11 mouse cellular contexts compared by ENCODE assay signal in the genomic region with DNA sequence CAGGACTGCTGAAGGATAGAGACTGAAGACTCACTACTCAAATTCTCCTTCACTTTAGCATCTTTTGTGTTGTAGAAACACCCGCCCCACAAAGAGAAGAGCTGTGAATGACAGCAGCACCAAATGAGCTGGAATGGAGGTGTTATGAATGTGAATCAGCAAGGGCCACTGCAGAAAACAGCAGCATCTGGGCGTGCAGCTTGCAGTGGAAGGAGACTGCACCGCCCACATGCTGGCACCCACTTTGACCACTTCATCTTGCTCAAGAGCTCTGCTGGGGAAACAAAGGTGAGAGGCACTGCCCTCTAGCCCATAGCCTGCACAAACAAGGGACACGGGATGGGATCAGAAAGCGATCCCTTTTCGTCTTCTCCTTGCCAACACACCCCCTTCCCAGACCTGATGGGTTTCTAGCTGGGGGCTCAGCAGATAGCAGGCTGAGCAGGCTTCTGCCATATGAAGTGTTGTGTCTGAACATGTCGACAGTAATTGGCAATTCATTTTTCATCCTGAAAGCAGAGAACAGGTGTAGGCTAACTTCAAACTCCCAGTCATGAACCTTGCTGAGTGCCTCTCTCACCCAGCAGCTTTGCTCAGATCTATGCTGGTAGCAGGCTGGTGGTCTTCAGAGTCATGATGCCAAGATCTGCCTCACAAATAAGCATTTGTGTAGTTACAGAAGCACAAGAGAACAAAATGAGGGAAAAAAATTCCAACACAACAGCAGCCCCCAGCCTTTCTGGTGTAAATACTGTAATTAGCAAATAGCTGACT.
DNase-seq lines count a peak whose midpoint lies in the region; ATAC-seq lines count a peak whose summit lies in the region.
"Had no signal": no experiment of that assay in that cellular context is flagged by ENCODE, and none has a peak within 500 bp of the region (broad histone marks: within the 10 kb centered on the region; RNA-seq: fewer than 3 reads in every experiment).

No protein-coding gene starts in this region.

- H3K9ac ChIP-seq in embryonic facial prominence, embryonic 12.5 days = no peak overlapping the region
- H3K9ac ChIP-seq in hindbrain, embryonic 15.5 days = no peak overlapping the region
- H3K9ac ChIP-seq in midbrain, embryonic 14.5 days (replicated peaks; ENCODE audit: low read length) = no peak overlapping the region
- no peak overlapping the region for H3K9ac ChIP-seq in kidney, embryonic 15.5 days
- H3K9ac ChIP-seq: lung, embryonic 15.5 days; stomach, embryonic 15.5 days had no signal

- H3K4me3 ChIP-seq in embryonic facial prominence, embryonic 12.5 days = no peak overlapping the region
- H3K4me3 ChIP-seq in embryonic facial prominence, embryonic 10.5 days = no peak overlapping the region
- no peak overlapping the region for H3K4me3 ChIP-seq in hindbrain, embryonic 15.5 days
- no peak overlapping the region for H3K4me3 ChIP-seq in midbrain, embryonic 14.5 days (replicated peaks; ENCODE audit: low read depth, low read length)
- H3K4me3 ChIP-seq in kidney, embryonic 15.5 days (replicated peaks) = no peak overlapping the region
- H3K4me3 ChIP-seq: lung, embryonic 15.5 days; stomach, embryonic 15.5 days had no signal

- H3K9me3 ChIP-seq in embryonic facial prominence, embryonic 12.5 days = no peaks in the 10 kb centered on the region
- H3K9me3 ChIP-seq in embryonic facial prominence, embryonic 10.5 days = peaks cover 4% of the 10 kb centered on the region; the same call in 1 of the 2 replicates
- no peaks in the 10 kb centered on the region for H3K9me3 ChIP-seq in hindbrain, embryonic 15.5 days
- H3K9me3 ChIP-seq in midbrain, embryonic 14.5 days (ENCODE audit: control insufficient read depth, low read length) = no peaks in the 10 kb centered on the region
- 0 out of 2 replicates have a peak, but pooled peaks cover 3% of the 10 kb centered on the region for H3K9me3 ChIP-seq in kidney, embryonic 15.5 days (replicated peaks)
- H3K9me3 ChIP-seq: lung, embryonic 15.5 days; stomach, embryonic 15.5 days had no signal

- no peak for ATAC-seq in embryonic facial prominence, embryonic 12.5 days (ENCODE audit: insufficient number of reproducible peaks, insufficient read depth, low FRiP score, low TSS enrichment)
- no peak for ATAC-seq in hindbrain, embryonic 15.5 days (ENCODE audit: low FRiP score, low read depth)
- no peak for ATAC-seq in midbrain, embryonic 14.5 days (ENCODE audit: low FRiP score, low TSS enrichment)
- no peak for ATAC-seq in kidney, embryonic 15.5 days (replicated peaks; ENCODE audit: low FRiP score)

- 0 out of 2 replicates have a peak overlapping the region, but pooled peaks have one; percentile 30 for H3K27ac ChIP-seq in embryonic facial prominence, embryonic 12.5 days
- no peak overlapping the region for H3K27ac ChIP-seq in embryonic facial prominence, embryonic 10.5 days (replicated peaks)
- peak overlapping the region; percentile 52 for H3K27ac ChIP-seq in hindbrain, embryonic 15.5 days (replicated peaks)
- H3K27ac ChIP-seq in midbrain, embryonic 14.5 days (replicated peaks; ENCODE audit: low read depth, low read length) = peak overlapping the region; percentile 22
- H3K27ac ChIP-seq in kidney, embryonic 15.5 days = no peak overlapping the region
- H3K27ac ChIP-seq: lung, embryonic 15.5 days; stomach, embryonic 15.5 days had no signal

- H3K4me1 ChIP-seq in embryonic facial prominence, embryonic 12.5 days = no peaks in the 10 kb centered on the region
- no peaks in the 10 kb centered on the region; the same call in 1 of the 2 replicates for H3K4me1 ChIP-seq in embryonic facial prominence, embryonic 10.5 days
- H3K4me1 ChIP-seq in hindbrain, embryonic 15.5 days (replicated peaks) = peaks cover 15% of the 10 kb centered on the region
- no peaks in the 10 kb centered on the region for H3K4me1 ChIP-seq in midbrain, embryonic 14.5 days (ENCODE audit: control insufficient read depth, insufficient read depth, low read length)
- no peaks in the 10 kb centered on the region for H3K4me1 ChIP-seq in kidney, embryonic 15.5 days
- H3K4me1 ChIP-seq: lung, embryonic 15.5 days; stomach, embryonic 15.5 days had no signal

- 0 out of 2 replicates have a peak, but pooled peaks cover 4% of the 10 kb centered on the region for H3K36me3 ChIP-seq in embryonic facial prominence, embryonic 12.5 days
- peaks cover 25% of the 10 kb centered on the region for H3K36me3 ChIP-seq in embryonic facial prominence, embryonic 10.5 days (replicated peaks)
- H3K36me3 ChIP-seq in hindbrain, embryonic 15.5 days = no peaks in the 10 kb centered on the region
- H3K36me3 ChIP-seq in midbrain, embryonic 14.5 days (ENCODE audit: control insufficient read depth, insufficient read depth, low read length) = no peaks in the 10 kb centered on the region
- H3K36me3 ChIP-seq in kidney, embryonic 15.5 days = peaks cover 18% of the 10 kb centered on the region; the same call in 1 of the 2 replicates
- H3K36me3 ChIP-seq: lung, embryonic 15.5 days; stomach, embryonic 15.5 days had no signal

- WGBS in embryonic facial prominence, embryonic 12.5 days = 67% methylated on average over 7 of the region's 7 CpGs
- 78% methylated on average over 7 of the region's 7 CpGs for WGBS in embryonic facial prominence, embryonic 10.5 days
- 50% methylated on average over 7 of the region's 7 CpGs for WGBS in hindbrain, embryonic 15.5 days
- WGBS in midbrain, embryonic 14.5 days = 69% methylated on average over 7 of the region's 7 CpGs
- WGBS in kidney, embryonic 15.5 days = 77% methylated on average over 7 of the region's 7 CpGs

- no peaks in the 10 kb centered on the region for H3K27me3 ChIP-seq in embryonic facial prominence, embryonic 12.5 days
- no peaks in the 10 kb centered on the region for H3K27me3 ChIP-seq in embryonic facial prominence, embryonic 10.5 days (replicated peaks; ENCODE audit: low read depth, poor library complexity, severe bottlenecking)
- no peaks in the 10 kb centered on the region for H3K27me3 ChIP-seq in hindbrain, embryonic 15.5 days
- H3K27me3 ChIP-seq in midbrain, embryonic 14.5 days (ENCODE audit: control insufficient read depth, insufficient read depth, low read length) = no peaks in the 10 kb centered on the region
- H3K27me3 ChIP-seq in kidney, embryonic 15.5 days = no peaks in the 10 kb centered on the region
- H3K27me3 ChIP-seq: lung, embryonic 15.5 days; stomach, embryonic 15.5 days had no signal

- H3K4me2 ChIP-seq in embryonic facial prominence, embryonic 12.5 days (replicated peaks) = no peak overlapping the region
- no peak overlapping the region for H3K4me2 ChIP-seq in hindbrain, embryonic 15.5 days
- no peak overlapping the region for H3K4me2 ChIP-seq in midbrain, embryonic 14.5 days (ENCODE audit: low read length)
- H3K4me2 ChIP-seq in kidney, embryonic 15.5 days = no peak overlapping the region
- H3K4me2 ChIP-seq: lung, embryonic 15.5 days; stomach, embryonic 15.5 days had no signal

- DNase-seq in embryonic facial prominence, embryonic 10.5 days (ENCODE audit: low spot score) = no peak
- peak; percentile 34 for DNase-seq in R1 (ENCODE audit: low read depth, low spot score)
- DNase-seq in midbrain, embryonic 14.5 days = no peak
- no peak for DNase-seq in testis, postnatal 14 days (ENCODE audit: low spot score)
- no peak for DNase-seq in kidney, postnatal 36 days
- DNase-seq: kidney, postnatal 4 days had no signal

Comparison
In these comparisons a context has a peak if more than half of its experiments do, and no peak if none do; other contexts are left out.
1. H3K27ac ChIP-seq: peak in embryonic facial prominence, embryonic 12.5 days (single experiment), hindbrain, embryonic 15.5 days (single experiment) and midbrain, embryonic 14.5 days (single experiment); none in embryonic facial prominence, embryonic 10.5 days (single experiment) and kidney, embryonic 15.5 days (single experiment).